Mouse (Mus musculus) liver, adult 2 months (tissue): Measurements from ENCODE around the gene Gm21970. TPM values are rescaled to one million over a fixed set of nuclear protein-coding genes. Genes with fewer than 3 reads are reported as not detected.

Source experiments
- DNase-seq: peaks from one replicate; pipeline ENCODE4 v3.0.0-alpha.2; 2011; ENCODE audit warnings: low read depth, low spot score; ENCODE audit errors: extremely low read depth
- H3K27ac ChIP-seq: fragments of 200-500 bp; replicated peaks from 2 replicates; pipeline ENCODE4 v1.5.1; 2012; ENCODE audit warnings: low read depth, mild to moderate bottlenecking, control low read depth, inconsistent platforms, low read length; ENCODE audit not compliant: insufficient read depth
- H3K27me3 ChIP-seq: fragments of 200-500 bp; 2 replicates; pipeline ENCODE4 v1.6.1; 2012; ENCODE audit warnings: mild to moderate bottlenecking, moderate library complexity, low read length, inconsistent platforms; ENCODE audit not compliant: control insufficient read depth, insufficient read depth
- H3K36me3 ChIP-seq: fragments of 200-500 bp; 2 replicates; pipeline ENCODE4 v1.6.1; 2012; ENCODE audit warnings: low read length, inconsistent platforms; ENCODE audit not compliant: control insufficient read depth, insufficient read depth
- H3K4me1 ChIP-seq: fragments of 200-500 bp; 2 replicates; pipeline ENCODE4 v1.6.1; 2011; ENCODE audit warnings: low read length; ENCODE audit not compliant: control insufficient read depth, insufficient read depth
- H3K4me3 ChIP-seq: fragments of 200-500 bp; 2 replicates; pipeline ENCODE4 v1.5.1; 2011; ENCODE audit warnings: low read depth, mild to moderate bottlenecking, control low read depth, low read length, moderate library complexity; ENCODE audit not compliant: insufficient read depth
- H3K79me2 ChIP-seq: fragments of 200-500 bp; 2 replicates; pipeline ENCODE4 v1.6.1; 2012; ENCODE audit warnings: inconsistent platforms, mild to moderate bottlenecking, low read length, moderate library complexity; ENCODE audit not compliant: control insufficient read depth, insufficient read depth
- H3K9ac ChIP-seq: fragments of 200-500 bp; 2 replicates; pipeline ENCODE4 v1.6.1; 2012; ENCODE audit warnings: low read depth, mild to moderate bottlenecking, control low read depth, inconsistent platforms, low read length
- CTCF ChIP-seq: fragments of 200-500 bp; IDR thresholded peaks from 2 replicates; pipeline ENCODE4 v1.5.1; 2011; ENCODE audit warnings: low read depth, low read length, control low read depth
- POLR2A ChIP-seq: fragments of 200-500 bp; IDR thresholded peaks from 2 replicates; pipeline ENCODE4 v1.6.1; 2011; ENCODE audit warnings: low read length, control low read depth; ENCODE audit not compliant: insufficient read depth; ENCODE audit errors: extremely low read depth
- WGBS: fragments of 180-500 bp; shearing (Covaris S2); methylation state at CpG from one replicate; pipeline ENCODE4 v1.1.7; 2018; 5-methylcytosine and 5-hydroxymethylcytosine counted together
- polyA plus RNA-seq: library from polyadenylated mRNA; depleted of rRNA; stranded (reverse); fragments of >200 nt; gene quantifications from 2 replicates; pipeline ENCODE4 v1.2.3, GENCODE M21; 2012
- total RNA-seq: library from RNA; depleted of rRNA; stranded (reverse); fragments of >200 nt; gene quantifications from 2 replicates; pipeline ENCODE4 v1.2.3, GENCODE M21; 2014

Gm21970 gene
- total and polyA plus RNA-seq, 2 experiments: 0.83 TPM; not detected in 1

DNA sequence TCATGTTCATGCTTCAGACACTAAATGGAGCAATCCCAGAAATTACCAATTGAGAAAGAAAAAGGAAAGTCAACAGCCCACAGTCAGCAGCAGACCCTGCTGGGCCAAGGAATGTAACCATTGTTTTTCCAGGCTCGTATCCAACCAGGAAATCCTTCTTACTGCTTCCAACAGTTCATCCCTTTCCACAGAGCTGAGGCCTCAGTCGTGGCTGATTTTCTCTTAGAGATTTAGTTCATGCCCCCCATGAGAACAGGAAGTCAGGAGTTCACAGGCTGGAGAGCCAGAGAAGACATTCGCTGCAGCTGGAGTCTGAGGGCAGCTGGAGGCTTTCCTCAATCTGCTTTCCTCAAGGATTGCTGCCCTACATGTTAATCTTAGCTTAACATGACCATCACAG lies 28.0 kb upstream of the Gm21970 start:
- Histone ChIP-seq H3K27me3 (no peaks in the 10 kb centered on the region), H3K36me3 (no peaks in the 10 kb centered on the region), H3K4me1 (peaks cover 21% of the 10 kb centered on the region), H3K27ac (0 out of 2 replicates have a peak overlapping the region, but pooled peaks have one; percentile 1), H3K9ac (no peak overlapping the region), H3K4me3 (no peak overlapping the region), H3K79me2 (no peaks in the 10 kb centered on the region)
- peak; percentile 65 for DNase-seq
- TF ChIP-seq POLR2A: no peak
- TF ChIP-seq CTCF: no peak
- WGBS: 27% methylated on average over 3 of the region's 3 CpGs

DNA sequence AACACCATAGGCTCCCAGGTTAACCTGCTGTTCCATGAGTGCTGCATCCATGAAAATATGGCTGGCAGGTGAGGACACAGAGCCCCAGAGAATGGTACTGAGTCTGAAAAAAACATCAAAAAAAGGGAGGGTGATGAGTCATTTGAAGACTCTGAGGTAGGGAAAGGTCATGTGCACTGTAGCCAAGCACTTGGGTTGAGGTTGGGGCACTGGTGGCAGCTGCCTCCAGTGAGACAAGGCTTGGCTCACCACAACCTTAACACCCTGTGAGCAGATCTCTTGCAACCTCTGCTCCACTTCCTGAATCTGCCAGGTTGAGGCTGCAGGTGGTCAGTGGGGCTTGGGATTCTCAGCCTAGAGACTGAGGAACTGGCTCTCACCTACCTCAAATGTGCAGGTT lies 25.0 kb upstream of the Gm21970 start:
- no peak for TF ChIP-seq CTCF
- TF ChIP-seq POLR2A: no peak
- no peaks in the 10 kb centered on the region for H3K79me2 ChIP-seq
- no peak for DNase-seq
- H3K27me3 ChIP-seq: no peaks in the 10 kb centered on the region
- no peaks in the 10 kb centered on the region for H3K36me3 ChIP-seq
- H3K4me3 ChIP-seq: no peak overlapping the region
- H3K9ac ChIP-seq: no peak overlapping the region
- H3K27ac ChIP-seq: no peak overlapping the region
- H3K4me1 ChIP-seq: peaks cover 8% of the 10 kb centered on the region

DNA sequence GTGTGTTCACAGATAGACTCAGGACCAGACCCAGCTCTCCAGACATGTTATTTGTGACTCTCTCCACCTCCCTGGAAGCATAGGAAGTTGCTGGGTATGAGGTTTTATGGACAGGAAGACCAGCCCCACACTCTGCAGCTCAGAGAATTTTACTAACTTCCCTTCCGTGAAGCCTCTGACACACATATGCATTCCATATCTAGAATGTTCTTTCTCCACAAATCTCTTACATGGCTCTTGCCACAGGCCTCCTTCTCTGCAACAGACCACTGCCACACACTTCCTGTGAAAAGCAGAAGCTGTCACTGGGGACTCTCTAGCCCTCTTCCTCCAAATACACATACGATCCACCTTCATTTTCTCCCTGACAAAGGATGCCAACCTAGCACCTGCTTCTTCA lies 24.5 kb upstream of the Gm21970 start:
- 75% methylated on average over 2 of the region's 2 CpGs for WGBS
- no peak for DNase-seq
- H3K4me1 ChIP-seq: peaks cover 6% of the 10 kb centered on the region
- no peak overlapping the region for H3K9ac ChIP-seq
- H3K36me3 ChIP-seq: no peaks in the 10 kb centered on the region
- no peaks in the 10 kb centered on the region for H3K79me2 ChIP-seq
- H3K4me3 ChIP-seq: no peak overlapping the region
- no peaks in the 10 kb centered on the region for H3K27me3 ChIP-seq
- TF ChIP-seq CTCF: no peak
- TF ChIP-seq POLR2A: no peak
- no peak overlapping the region for H3K27ac ChIP-seq

DNA sequence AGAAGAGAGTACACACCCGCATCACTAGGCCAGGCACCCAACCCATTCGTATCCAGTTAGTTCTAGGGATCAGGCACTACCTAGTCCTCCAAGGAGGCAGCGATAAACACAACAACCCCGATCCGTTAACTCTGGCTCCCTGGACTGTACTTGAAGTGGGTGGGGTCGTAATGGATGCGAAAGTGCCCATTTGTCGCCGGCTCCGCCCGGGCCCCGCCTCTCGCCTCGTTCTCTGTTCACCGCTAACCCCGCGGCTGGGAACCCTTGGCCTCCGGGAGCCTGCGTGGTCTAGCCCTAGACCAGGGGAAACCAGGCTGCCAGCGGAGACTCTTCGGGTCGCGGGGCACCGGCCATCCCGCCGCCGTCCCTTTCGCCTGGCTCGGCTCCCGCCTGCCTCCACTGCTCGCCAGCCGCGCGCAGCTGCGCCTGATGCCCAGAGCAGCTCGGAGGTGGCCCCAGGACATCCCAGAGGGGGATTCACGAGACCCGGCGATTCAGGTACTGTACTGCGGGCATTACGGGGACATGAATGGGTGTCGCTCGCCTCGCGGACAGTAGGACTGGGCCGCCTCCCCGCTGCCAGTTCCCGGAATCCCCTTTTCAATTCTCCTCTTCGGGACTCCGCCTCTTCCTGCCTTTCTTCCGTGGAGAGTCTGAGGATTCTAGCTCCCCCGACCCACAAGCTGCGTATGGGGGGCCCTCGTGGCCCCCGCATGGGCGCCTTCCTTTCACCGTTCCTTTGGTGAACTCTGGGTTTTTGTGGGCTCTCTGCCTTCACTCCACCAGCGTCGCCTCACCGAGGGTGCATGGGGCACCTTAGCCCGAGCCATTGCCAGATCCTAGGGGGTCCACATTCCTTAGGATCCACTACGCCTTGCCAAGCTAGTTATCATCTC lies 18.7 kb upstream of the Gm21970 start, which contains the start of gene Ifnar2:
TSS of gene Ifnar2 (plus strand) at position 207 of the 896 bp plus-strand sequence.
- peaks cover 18% of the 10 kb centered on the region for H3K4me1 ChIP-seq
- peak; percentile 77 for DNase-seq
- no peaks in the 10 kb centered on the region for H3K36me3 ChIP-seq
- H3K79me2 ChIP-seq: peaks cover 32% of the 10 kb centered on the region
- under 1% methylated on average over 62 of the region's 62 CpGs for WGBS
- peak within 1 kb of the TSS; percentile 88 for H3K4me3 ChIP-seq
- TF ChIP-seq CTCF (no peak), POLR2A (peak; percentile 71)
- H3K9ac ChIP-seq: peak within 1 kb of the TSS; percentile 94
- peak within 1 kb of the TSS; percentile 98 for H3K27ac ChIP-seq
- no peaks in the 10 kb centered on the region for H3K27me3 ChIP-seq

DNA sequence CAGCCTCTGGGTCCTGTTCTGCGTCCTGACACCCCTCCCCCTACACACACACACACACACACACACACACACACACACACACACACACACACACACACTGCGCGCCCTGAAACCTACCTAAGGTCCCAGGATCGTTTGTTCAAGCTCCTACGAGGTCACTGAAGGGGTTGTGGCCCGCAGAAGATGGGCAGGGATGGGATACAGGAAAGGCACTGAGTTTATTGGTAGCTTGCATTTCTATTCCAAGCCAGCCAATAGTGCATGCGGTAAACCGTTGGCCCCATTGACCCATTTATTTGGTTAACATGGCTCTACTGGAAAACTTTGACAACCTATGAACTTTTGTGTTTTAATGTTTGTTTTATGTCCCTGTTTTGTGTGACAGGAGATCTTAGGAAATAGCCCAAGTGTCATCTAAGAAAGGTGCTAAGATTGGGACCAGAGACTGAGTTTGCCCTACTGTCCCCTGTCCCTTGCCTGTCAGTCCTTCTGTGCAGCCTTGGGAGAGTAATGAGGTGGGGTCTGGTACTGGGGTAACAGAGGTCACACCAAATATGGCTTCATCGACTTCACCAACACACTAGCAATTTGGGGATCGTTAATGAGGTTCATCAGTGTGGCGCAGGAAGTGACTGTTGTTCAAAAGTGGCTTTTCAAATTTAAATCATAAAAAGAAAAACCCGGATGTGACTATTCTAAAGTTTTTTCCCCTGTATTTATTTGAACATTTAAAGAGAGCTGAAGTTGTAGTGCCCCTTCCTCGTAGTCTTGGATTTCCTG lies 17.9 kb upstream of the Gm21970 start:
- Histone ChIP-seq H3K79me2 (peaks cover 37% of the 10 kb centered on the region), H3K4me3 (peak overlapping the region; percentile 88), H3K9ac (peak overlapping the region; percentile 94), H3K27me3 (no peaks in the 10 kb centered on the region), H3K36me3 (no peaks in the 10 kb centered on the region), H3K4me1 (peaks cover 21% of the 10 kb centered on the region), H3K27ac (peak overlapping the region; percentile 98)
- 6% methylated on average over 13 of the region's 13 CpGs for WGBS
- TF ChIP-seq POLR2A: no peak
- peak; percentile 98 for DNase-seq
